Mouse (Mus musculus): Measurements from ENCODE around the gene Efnb3. TPM values are rescaled to one million over a fixed set of nuclear protein-coding genes. Genes with fewer than 3 reads are reported as not detected.

Efnb3 gene
- total and polyA plus RNA-seq, 3 experiments, result 0.27 to 0.68 (median 0.56) TPM

GRCm38 (mm10) chr11:69558756-69559155 lies 1.2 kb downstream of the Efnb3 start:
- Histone ChIP-seq H3K4me3 (ENCODE audit: low read depth, low read length) (no peak overlapping the region), H3K36me3 (replicated peaks) (peaks cover 46% of the 10 kb centered on the region), H3K4me1 (ENCODE audit: insufficient read depth, low read depth, low read length) (peaks cover 21% of the 10 kb centered on the region), H3K27me3 (ENCODE audit: insufficient read depth, low read length) (peaks cover 11% of the 10 kb centered on the region), H3K9me3 (replicated peaks) (no peaks in the 10 kb centered on the region)
- no peak for TF ChIP-seq POLR2AphosphoS5 (IDR thresholded peaks at IDR 0.05; ENCODE audit: insufficient replicate concordance, low read depth, low read length)
- no peak for TF ChIP-seq GATA2 (IDR thresholded peaks at IDR 0.05; ENCODE audit: borderline replicate concordance, low read depth, low read length)
- TF ChIP-seq CTCF (IDR thresholded peaks at IDR 0.05; ENCODE audit: low read depth, low read length), result no peak
- TF ChIP-seq TAL1 (conservative IDR thresholded peaks at IDR 0.05; ENCODE audit: low read depth, low read length), result no peak
- no peak for TF ChIP-seq GATA1 (IDR thresholded peaks at IDR 0.05; ENCODE audit: borderline replicate concordance, low read length)
- ATAC-seq (ENCODE audit: extremely low read depth, insufficient number of reproducible peaks, low FRiP score, poor library complexity, severe bottlenecking) (no peak), DNase-seq (ENCODE audit: low spot score) (no peak)

GRCm38 (mm10) chr11:69557381-69557958 lies 2.5 kb downstream of the Efnb3 start:
- Histone ChIP-seq H3K4me3 (ENCODE audit: low read depth, low read length) (no peak overlapping the region), H3K27me3 (ENCODE audit: insufficient read depth, low read length) (peaks cover 23% of the 10 kb centered on the region), H3K9me3 (replicated peaks) (no peaks in the 10 kb centered on the region), H3K36me3 (replicated peaks) (peaks cover 33% of the 10 kb centered on the region), H3K4me1 (ENCODE audit: insufficient read depth, low read depth, low read length) (peaks cover 21% of the 10 kb centered on the region)
- TF ChIP-seq GATA2 (IDR thresholded peaks at IDR 0.05; ENCODE audit: borderline replicate concordance, low read depth, low read length) (no peak), CTCF (IDR thresholded peaks at IDR 0.05; ENCODE audit: low read depth, low read length) (no peak), GATA1 (IDR thresholded peaks at IDR 0.05; ENCODE audit: borderline replicate concordance, low read length) (no peak), POLR2AphosphoS5 (IDR thresholded peaks at IDR 0.05; ENCODE audit: insufficient replicate concordance, low read depth, low read length) (no peak), TAL1 (conservative IDR thresholded peaks at IDR 0.05; ENCODE audit: low read depth, low read length) (no peak)
- DNase-seq (ENCODE audit: low spot score) (no peak), ATAC-seq (ENCODE audit: extremely low read depth, insufficient number of reproducible peaks, low FRiP score, poor library complexity, severe bottlenecking) (no peak)

- Histone ChIP-seq H3K27me3 (ENCODE audit: insufficient read depth, low read length) (peaks cover 44% of the 10 kb centered on the region), H3K9me3 (replicated peaks) (no peaks in the 10 kb centered on the region), H3K4me1 (ENCODE audit: insufficient read depth, low read depth, low read length) (peaks cover 12% of the 10 kb centered on the region), H3K36me3 (replicated peaks) (peaks cover 5% of the 10 kb centered on the region), H3K4me3 (ENCODE audit: low read depth, low read length) (no peak overlapping the region)
- TF ChIP-seq TAL1 (conservative IDR thresholded peaks at IDR 0.05; ENCODE audit: low read depth, low read length), result no peak
- TF ChIP-seq GATA2 (IDR thresholded peaks at IDR 0.05; ENCODE audit: borderline replicate concordance, low read depth, low read length), result no peak
- no peak for TF ChIP-seq CTCF (IDR thresholded peaks at IDR 0.05; ENCODE audit: low read depth, low read length)
- no peak for TF ChIP-seq POLR2AphosphoS5 (IDR thresholded peaks at IDR 0.05; ENCODE audit: insufficient replicate concordance, low read depth, low read length)
- TF ChIP-seq GATA1 (IDR thresholded peaks at IDR 0.05; ENCODE audit: borderline replicate concordance, low read length), result no peak
- ATAC-seq (ENCODE audit: extremely low read depth, insufficient number of reproducible peaks, low FRiP score, poor library complexity, severe bottlenecking) (no peak), DNase-seq (ENCODE audit: low spot score) (no peak)
Observed at GRCm38 (mm10) chr11:69554539-69555140, 5.4 kb downstream of the Efnb3 start.

- H3K36me3 ChIP-seq (replicated peaks), result no peaks in the 10 kb centered on the region
- DNase-seq (ENCODE audit: low spot score) (no peak), ATAC-seq (ENCODE audit: extremely low read depth, insufficient number of reproducible peaks, low FRiP score, poor library complexity, severe bottlenecking) (no peak)
- TF ChIP-seq TAL1 (conservative IDR thresholded peaks at IDR 0.05; ENCODE audit: low read depth, low read length), result no peak
- no peak for TF ChIP-seq POLR2AphosphoS5 (IDR thresholded peaks at IDR 0.05; ENCODE audit: insufficient replicate concordance, low read depth, low read length)
- TF ChIP-seq GATA2 (IDR thresholded peaks at IDR 0.05; ENCODE audit: borderline replicate concordance, low read depth, low read length), result no peak
- no peak for TF ChIP-seq CTCF (IDR thresholded peaks at IDR 0.05; ENCODE audit: low read depth, low read length)
- no peak for TF ChIP-seq GATA1 (IDR thresholded peaks at IDR 0.05; ENCODE audit: borderline replicate concordance, low read length)
- peaks cover 5% of the 10 kb centered on the region for H3K4me1 ChIP-seq (ENCODE audit: insufficient read depth, low read depth, low read length)
- no peaks in the 10 kb centered on the region for H3K9me3 ChIP-seq (replicated peaks)
- peaks cover 57% of the 10 kb centered on the region for H3K27me3 ChIP-seq (ENCODE audit: insufficient read depth, low read length)
- no peak overlapping the region for H3K4me3 ChIP-seq (ENCODE audit: low read depth, low read length)
Observed at GRCm38 (mm10) chr11:69553341-69553721, 6.7 kb downstream of the Efnb3 start.

- H3K27me3 ChIP-seq (ENCODE audit: insufficient read depth, low read length), result peaks cover 62% of the 10 kb centered on the region
- ATAC-seq (ENCODE audit: extremely low read depth, insufficient number of reproducible peaks, low FRiP score, poor library complexity, severe bottlenecking) (no peak), DNase-seq (ENCODE audit: low spot score) (no peak)
- no peak overlapping the region for H3K4me3 ChIP-seq (ENCODE audit: low read depth, low read length)
- H3K4me1 ChIP-seq (ENCODE audit: insufficient read depth, low read depth, low read length), result peaks cover 7% of the 10 kb centered on the region
- H3K9me3 ChIP-seq (replicated peaks), result no peaks in the 10 kb centered on the region
- TF ChIP-seq GATA1 (IDR thresholded peaks at IDR 0.05; ENCODE audit: borderline replicate concordance, low read length), result no peak
- TF ChIP-seq GATA2 (IDR thresholded peaks at IDR 0.05; ENCODE audit: borderline replicate concordance, low read depth, low read length), result no peak
- TF ChIP-seq TAL1 (conservative IDR thresholded peaks at IDR 0.05; ENCODE audit: low read depth, low read length), result no peak
- no peak for TF ChIP-seq CTCF (IDR thresholded peaks at IDR 0.05; ENCODE audit: low read depth, low read length)
- no peak for TF ChIP-seq POLR2AphosphoS5 (IDR thresholded peaks at IDR 0.05; ENCODE audit: insufficient replicate concordance, low read depth, low read length)
- no peaks in the 10 kb centered on the region for H3K36me3 ChIP-seq (replicated peaks)
Observed at GRCm38 (mm10) chr11:69552622-69553340, 7.2 kb downstream of the Efnb3 start.

- ATAC-seq (ENCODE audit: extremely low read depth, insufficient number of reproducible peaks, low FRiP score, poor library complexity, severe bottlenecking), result no peak
- Histone ChIP-seq H3K27me3 (ENCODE audit: insufficient read depth, low read length) (peaks cover 69% of the 10 kb centered on the region), H3K36me3 (replicated peaks) (no peaks in the 10 kb centered on the region), H3K4me1 (ENCODE audit: insufficient read depth, low read depth, low read length) (peaks cover 21% of the 10 kb centered on the region), H3K9me3 (replicated peaks) (no peaks in the 10 kb centered on the region), H3K4me3 (ENCODE audit: low read depth, low read length) (no peak overlapping the region)
- TF ChIP-seq GATA1 (IDR thresholded peaks at IDR 0.05; ENCODE audit: borderline replicate concordance, low read length), result no peak
- no peak for TF ChIP-seq POLR2AphosphoS5 (IDR thresholded peaks at IDR 0.05; ENCODE audit: insufficient replicate concordance, low read depth, low read length)
- TF ChIP-seq CTCF (IDR thresholded peaks at IDR 0.05; ENCODE audit: low read depth, low read length), result no peak
- TF ChIP-seq TAL1 (conservative IDR thresholded peaks at IDR 0.05; ENCODE audit: low read depth, low read length), result no peak
- TF ChIP-seq GATA2 (IDR thresholded peaks at IDR 0.05; ENCODE audit: borderline replicate concordance, low read depth, low read length), result no peak
- no peak for DNase-seq (ENCODE audit: low spot score)
Observed at GRCm38 (mm10) chr11:69551310-69551709, 8.7 kb downstream of the Efnb3 start.
